29 mouse cellular contexts compared by ENCODE assay signal in the genomic region with DNA sequence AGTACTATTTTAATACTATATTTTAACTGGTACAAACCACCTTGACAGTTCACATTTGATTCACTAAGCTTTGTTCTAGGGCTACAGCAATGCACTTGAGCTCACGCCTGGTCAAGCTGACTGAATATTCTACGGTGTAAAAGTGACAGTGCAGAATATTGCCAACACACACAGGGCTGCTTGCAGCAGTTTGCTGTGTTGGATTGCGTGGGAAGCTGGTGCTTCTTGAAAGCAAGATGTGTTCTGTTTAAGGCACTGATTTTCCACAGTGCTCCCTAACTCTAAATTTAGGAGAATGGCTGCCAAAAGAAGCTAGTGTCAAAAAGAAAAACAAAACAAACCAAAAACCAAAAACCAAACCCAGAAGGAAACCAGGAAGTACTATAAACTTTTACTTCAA.
DNase-seq lines count a peak whose midpoint lies in the region; ATAC-seq and TF ChIP-seq lines count a peak whose summit lies in the region.
"Had no signal": no experiment of that assay in that cellular context is flagged by ENCODE, and none has a peak within 500 bp of the region (broad histone marks: within the 10 kb centered on the region; RNA-seq: fewer than 3 reads in every experiment).

No protein-coding gene starts in this region.

- peaks cover 80% of the 10 kb centered on the region for H3K36me3 ChIP-seq in heart, embryonic 12.5 days

- intact Hi-C loops in left cerebral cortex, adult 2 months (cut with DNase I) = no loop called here

- no peak overlapping the region for H3K4me3 ChIP-seq in left cerebral cortex, adult 2 months
- H3K4me3 ChIP-seq in heart, embryonic 12.5 days = no peak overlapping the region
- H3K4me3 ChIP-seq: forebrain, embryonic 13.5 days; heart, adult 2 months; hindbrain, embryonic 10.5 days; hindbrain, embryonic 15.5 days; liver, embryonic 12.5 days; megakaryocyte, embryonic 14.5 days; midbrain, embryonic 12.5 days; myocyte; neural tube, embryonic 13.5 days; stomach, embryonic 15.5 days had no signal

- no peak overlapping the region for H3K9ac ChIP-seq in heart, embryonic 12.5 days
- H3K9ac ChIP-seq: forebrain, embryonic 13.5 days; hindbrain, embryonic 15.5 days; liver, embryonic 12.5 days; liver, postnatal 0 days; midbrain, embryonic 12.5 days; neural tube, embryonic 13.5 days; stomach, embryonic 15.5 days had no signal

- peak; percentile 89 for ATAC-seq in frontal cortex, adult (ENCODE audit: low TSS enrichment)
- no peak for ATAC-seq in heart, embryonic 12.5 days (ENCODE audit: insufficient number of reproducible peaks, low FRiP score)
- ATAC-seq: forebrain, embryonic 13.5 days; liver, embryonic 12.5 days; liver, postnatal 0 days had no signal

- H3K9me3 ChIP-seq in heart, embryonic 12.5 days (replicated peaks) = no peaks in the 10 kb centered on the region
- H3K9me3 ChIP-seq: forebrain, embryonic 13.5 days; hindbrain, embryonic 10.5 days; hindbrain, embryonic 15.5 days; liver, embryonic 12.5 days; megakaryocyte, embryonic 14.5 days; midbrain, embryonic 12.5 days; neural tube, embryonic 13.5 days; stomach, embryonic 15.5 days had no signal

- no peak for DNase-seq in frontal cortex, postnatal 25 days (ENCODE audit: low spot score in 2 of 2)
- DNase-seq in layer of hippocampus, adult 9-11 months = peak; percentile 36
- DNase-seq in layer of hippocampus, postnatal 36 days = no peak
- peak; percentile 32 to 40 for DNase-seq in left cerebral cortex, adult 2 months (ENCODE audit: extremely low spot score in 1 of 2, low spot score in 2 of 2)
- peak; percentile 47 to 70 for DNase-seq in right cerebral cortex, postnatal 10 days (ENCODE audit: low spot score in 2 of 2)
- no peak for DNase-seq in cerebellum, adult 8-10 months
- DNase-seq: adrenal gland, adult 8-10 months; cerebellum, adult 9-10 months; cerebellum, postnatal 36 days; heart, adult 2 months; heart, postnatal 14 days; kidney, adult 2 months; kidney, postnatal 36 days; liver, postnatal 0 days; lung, postnatal 36 days; thymus, adult 18-20 months; thymus, postnatal 25 days had no signal

- no peak overlapping the region for H3K27ac ChIP-seq in left cerebral cortex, adult 2 months
- no peak overlapping the region for H3K27ac ChIP-seq in heart, embryonic 12.5 days (ENCODE audit: poor library complexity, severe bottlenecking)
- H3K27ac ChIP-seq: forebrain, embryonic 13.5 days; heart, adult 2 months; hindbrain, embryonic 10.5 days; hindbrain, embryonic 15.5 days; liver, embryonic 12.5 days; midbrain, embryonic 12.5 days; neural tube, embryonic 13.5 days; stomach, embryonic 15.5 days had no signal

- no peaks in the 10 kb centered on the region for H3K27me3 ChIP-seq in heart, embryonic 12.5 days (replicated peaks)
- H3K27me3 ChIP-seq: CH12.LX; forebrain, embryonic 13.5 days; hindbrain, embryonic 15.5 days; liver, embryonic 12.5 days; megakaryocyte, embryonic 14.5 days; midbrain, embryonic 12.5 days; neural tube, embryonic 13.5 days; stomach, embryonic 15.5 days had no signal

- no peaks in the 10 kb centered on the region; the same call in 1 of the 2 replicates for H3K4me1 ChIP-seq in heart, embryonic 12.5 days (replicated peaks)
- H3K4me1 ChIP-seq: forebrain, embryonic 13.5 days; hindbrain, embryonic 10.5 days; hindbrain, embryonic 15.5 days; liver, embryonic 12.5 days; midbrain, embryonic 12.5 days; neural tube, embryonic 13.5 days; stomach, embryonic 15.5 days had no signal

- TF ChIP-seq CTCF in left cerebral cortex, adult 2 months (IDR thresholded peaks at IDR 0.05) = no peak

- 91% methylated on average over 3 of the region's 3 CpGs for WGBS in heart, embryonic 12.5 days

- H3K4me2 ChIP-seq in heart, embryonic 12.5 days = no peak overlapping the region
- H3K4me2 ChIP-seq: forebrain, embryonic 13.5 days; hindbrain, embryonic 15.5 days; liver, embryonic 12.5 days; midbrain, embryonic 12.5 days; neural tube, embryonic 13.5 days; stomach, embryonic 15.5 days had no signal

Comparison
In these comparisons a context has a peak if more than half of its experiments do, and no peak if none do; other contexts are left out.
1. DNase-seq: peak in layer of hippocampus, adult 9-11 months (single experiment), left cerebral cortex, adult 2 months (2 of 2) and right cerebral cortex, postnatal 10 days (2 of 2); none in frontal cortex, postnatal 25 days (0 of 2), layer of hippocampus, postnatal 36 days (0 of 2) and cerebellum, adult 8-10 months (single experiment).